Mouse (Mus musculus): ENCODE data around the gene Dtl.

GRCm38 (mm10) chr1:191583836-191584235, 8.5 kb upstream of the Dtl start:
- TF ChIP-seq CTCF (IDR thresholded peaks at IDR 0.05; ENCODE audit: control insufficient read depth, insufficient read depth, insufficient replicate concordance, low read depth, low read length) (no peak), POLR2A (IDR thresholded peaks at IDR 0.05; ENCODE audit: control insufficient read depth, low read depth, low read length) (no peak)

Measured in testis, adult 2 months (tissue).